Mouse (Mus musculus) cerebellum, adult 2 months (tissue): ENCODE measurements around the gene Nuak1. TPM values are rescaled to one million over a fixed set of nuclear protein-coding genes. Genes with fewer than 3 reads are reported as not detected.

ENCODE experiments used
- DNase-seq, 2 experiments: peaks; one replicate each; pipeline ENCODE4 v3.0.0; 2021
- H3K27ac ChIP-seq: fragments of 200-500 bp; 2 replicates; pipeline ENCODE4 v1.5.1; 2012; ENCODE audit warnings: low read length, control low read depth, inconsistent platforms; ENCODE audit not compliant: insufficient read depth
- H3K27me3 ChIP-seq: fragments of 200-500 bp; 2 replicates; pipeline ENCODE4 v1.6.1; 2012; ENCODE audit warnings: inconsistent platforms, mild to moderate bottlenecking, low read length, moderate library complexity; ENCODE audit not compliant: control insufficient read depth, insufficient read depth
- H3K4me1 ChIP-seq: fragments of 200-500 bp; 2 replicates; pipeline ENCODE4 v1.6.1; 2011; ENCODE audit warnings: low read length; ENCODE audit not compliant: control insufficient read depth, insufficient read depth
- H3K4me3 ChIP-seq: fragments of 200-500 bp; replicated peaks from 2 replicates; pipeline ENCODE3; 2011; ENCODE audit warnings: mild to moderate bottlenecking, low read depth, low read length, control low read depth; ENCODE audit not compliant: insufficient read depth
- CTCF ChIP-seq: fragments of 200-500 bp; IDR thresholded peaks from 2 replicates; pipeline ENCODE4 v1.5.1; 2011; ENCODE audit warnings: low read depth, mild to moderate bottlenecking, control low read depth, low read length, moderate library complexity, borderline replicate concordance; ENCODE audit not compliant: insufficient read depth
- POLR2A ChIP-seq: fragments of 200-500 bp; IDR thresholded peaks from 2 replicates; pipeline ENCODE4 v1.6.1; 2011; ENCODE audit warnings: low read length, control low read depth, borderline replicate concordance; ENCODE audit not compliant: insufficient read depth
- WGBS: fragments of 180-500 bp; shearing (Covaris S2); methylation state at CpG from one replicate; pipeline ENCODE4 v1.1.7; 2018; 5-methylcytosine and 5-hydroxymethylcytosine counted together
- polyA plus RNA-seq: library from polyadenylated mRNA; depleted of rRNA; stranded (reverse); fragments of >200 nt; gene quantifications from 2 replicates; pipeline ENCODE4 v1.2.3, GENCODE M21; 2012

Nuak1 gene
- polyA plus RNA-seq, 1 experiment, result 39.8 TPM

DNA sequence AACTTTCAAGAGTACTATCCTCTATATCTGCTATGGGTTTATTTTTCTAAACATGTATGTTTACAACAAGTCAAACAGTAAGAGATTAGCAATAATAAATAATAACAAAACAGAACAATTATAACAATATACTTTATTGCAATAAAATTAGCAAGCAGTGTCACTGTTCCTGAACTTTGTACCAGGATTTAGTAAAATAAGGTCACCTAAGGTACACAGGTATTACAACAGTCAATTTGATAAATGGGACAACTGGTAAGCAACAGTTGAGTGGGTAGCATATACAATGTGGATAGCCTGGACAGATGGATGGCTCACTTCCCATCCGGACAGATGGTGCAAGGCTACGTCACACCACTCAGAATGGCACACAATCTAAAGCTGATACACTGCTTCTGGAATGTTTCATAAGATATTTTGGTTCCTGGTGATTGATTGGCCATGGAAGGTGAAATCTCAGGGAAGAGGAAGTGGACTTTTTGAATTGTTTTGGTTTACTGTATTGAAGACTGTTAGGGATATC is 59.1 kb downstream of the Nuak1 start:
- Histone ChIP-seq H3K27ac (peak overlapping the region; percentile 91), H3K27me3 (no peaks in the 10 kb centered on the region), H3K4me1 (peaks cover 36% of the 10 kb centered on the region), H3K4me3 (no peak overlapping the region)
- peak; percentile 92 to 95 for DNase-seq
- no peak for TF ChIP-seq POLR2A
- no peak for TF ChIP-seq CTCF
- WGBS, result 14% methylated on average over 2 of the region's 2 CpGs

DNA sequence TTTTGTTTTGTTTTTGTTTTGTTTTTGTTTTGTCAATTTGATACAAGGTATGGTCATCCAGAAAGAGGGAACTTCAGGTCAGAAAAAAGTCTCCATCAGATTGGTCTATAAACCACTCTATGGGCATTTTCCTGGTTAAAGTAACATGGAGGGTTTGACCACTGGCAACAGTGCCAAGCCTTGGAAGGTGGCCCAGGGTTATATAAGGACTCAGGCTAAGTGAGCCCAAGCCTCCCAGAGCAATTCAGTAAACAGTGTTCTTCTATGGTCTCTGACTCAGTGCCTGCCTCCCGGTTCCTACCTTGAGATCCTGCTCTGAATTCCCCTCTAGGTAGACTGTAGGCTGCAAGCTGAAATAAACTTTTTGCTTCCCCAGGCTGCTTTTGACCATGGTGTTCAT is 61.0 kb downstream of the Nuak1 start:
- H3K4me3 ChIP-seq, result no peak overlapping the region
- H3K27ac ChIP-seq, result no peak overlapping the region
- peak; percentile 69 to 76 for DNase-seq
- no peak for TF ChIP-seq POLR2A
- no peak for TF ChIP-seq CTCF
- no peaks in the 10 kb centered on the region for H3K27me3 ChIP-seq
- H3K4me1 ChIP-seq, result peaks cover 37% of the 10 kb centered on the region
- 58% methylated on average over 1 of the region's 1 CpGs for WGBS

DNA sequence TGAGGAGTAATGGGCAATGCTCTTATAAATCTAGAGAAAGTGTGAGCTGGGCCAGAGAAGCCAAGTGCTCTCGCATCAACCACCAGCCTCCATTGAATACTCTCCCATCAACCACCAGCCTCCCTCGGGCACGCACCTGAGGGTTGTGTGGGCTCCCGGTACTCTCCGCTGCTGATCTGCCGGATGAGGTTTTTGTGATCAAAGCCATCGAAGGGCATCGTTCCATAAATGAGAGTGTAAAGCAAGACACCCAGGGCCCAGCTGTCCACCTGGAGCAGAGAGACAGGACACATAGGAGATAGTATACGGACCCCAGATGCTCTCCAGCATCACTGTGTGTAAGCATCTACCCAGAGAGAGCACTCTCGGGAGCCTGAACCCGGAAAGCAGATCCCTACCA is 62.4 kb downstream of the Nuak1 start:
- WGBS, result 83% methylated on average over 11 of the region's 11 CpGs

DNA sequence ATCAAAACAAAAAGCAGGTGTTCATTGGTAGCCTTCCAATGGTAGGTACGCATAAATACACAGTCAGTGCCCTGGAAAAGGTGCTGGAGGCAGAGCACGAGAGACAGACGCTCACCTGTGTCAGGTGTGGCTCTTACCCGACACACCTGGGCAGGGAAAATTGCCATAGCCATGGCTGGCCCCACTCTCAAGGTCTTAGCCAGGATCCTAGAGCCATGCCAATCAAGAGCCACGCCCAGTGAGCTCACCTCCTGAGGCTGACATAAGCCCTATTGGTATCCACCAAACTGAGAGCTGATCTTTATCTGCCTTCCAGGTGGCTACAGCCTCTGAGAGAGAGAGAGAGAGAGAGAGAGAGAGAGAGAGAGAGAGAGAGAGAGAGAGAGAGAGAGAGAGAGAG is 64.1 kb downstream of the Nuak1 start:
- 71% methylated on average over 5 of the region's 5 CpGs for WGBS
- H3K4me1 ChIP-seq, result peaks cover 45% of the 10 kb centered on the region
- H3K4me3 ChIP-seq, result no peak overlapping the region
- TF ChIP-seq POLR2A (no peak), CTCF (no peak)
- H3K27me3 ChIP-seq, result no peaks in the 10 kb centered on the region
- H3K27ac ChIP-seq, result no peak overlapping the region
- peak in 1 of 2 experiments; percentile 20 for DNase-seq

More for the DNA sequence above, 62.4 kb downstream of the Nuak1 start:
- Histone ChIP-seq H3K27me3 (no peaks in the 10 kb centered on the region), H3K4me1 (peaks cover 44% of the 10 kb centered on the region), H3K27ac (no peak overlapping the region), H3K4me3 (no peak overlapping the region)
- no peak for TF ChIP-seq POLR2A
- no peak for TF ChIP-seq CTCF
- DNase-seq, result peak in 1 of 2 experiments; percentile 15

DNA sequence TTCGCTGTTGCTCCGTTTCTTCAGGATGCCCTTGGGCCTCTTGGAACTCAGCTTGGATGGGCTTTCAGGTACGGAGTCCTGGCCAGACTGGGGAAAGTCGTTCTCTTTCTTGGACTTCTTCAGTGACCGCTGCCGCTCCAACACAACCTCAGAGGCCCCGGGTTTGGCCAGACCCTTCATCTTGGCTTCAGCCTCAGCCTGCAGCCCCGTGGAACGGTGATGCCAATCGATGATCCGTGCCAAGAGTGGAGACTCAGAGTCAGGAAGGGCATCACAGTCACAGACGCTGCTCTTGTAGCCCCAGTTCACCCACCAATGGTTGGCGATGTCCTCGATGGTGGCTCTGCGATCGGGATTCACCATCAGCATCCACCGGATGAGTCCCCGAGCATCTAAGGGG is 65.4 kb downstream of the Nuak1 start:
- Histone ChIP-seq H3K4me1 (peaks cover 47% of the 10 kb centered on the region), H3K27me3 (no peaks in the 10 kb centered on the region), H3K27ac (no peak overlapping the region), H3K4me3 (no peak overlapping the region)
- DNase-seq, result peak in 1 of 2 experiments; percentile 42
- WGBS, result 49% methylated on average over 18 of the region's 18 CpGs
- TF ChIP-seq POLR2A (no peak), CTCF (no peak)

DNA sequence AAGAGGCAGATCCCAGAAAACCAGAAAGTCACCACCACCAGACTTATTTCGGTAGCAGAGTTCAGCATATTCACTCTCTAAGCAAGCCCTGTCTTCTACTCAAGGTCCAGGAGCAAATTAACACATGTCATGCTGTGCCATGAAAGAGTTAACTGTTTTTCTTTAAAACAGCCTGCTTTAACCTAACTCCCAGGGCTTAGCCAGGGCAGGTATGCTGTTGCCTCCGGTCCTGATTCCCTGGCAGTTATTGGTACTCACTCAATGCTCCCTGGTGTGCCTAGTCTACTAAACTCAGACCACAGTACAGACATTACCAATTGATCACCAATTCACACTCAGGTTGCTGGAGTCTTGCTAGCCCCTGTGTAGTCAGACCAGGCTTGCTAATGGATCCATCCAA is 66.9 kb downstream of the Nuak1 start:
- DNase-seq, result peak in 1 of 2 experiments; percentile 21
- 64% methylated on average over 2 of the region's 2 CpGs for WGBS
- Histone ChIP-seq H3K27ac (no peak overlapping the region), H3K4me3 (no peak overlapping the region), H3K4me1 (peaks cover 48% of the 10 kb centered on the region), H3K27me3 (no peaks in the 10 kb centered on the region)
- TF ChIP-seq POLR2A, result no peak
- TF ChIP-seq CTCF, result no peak

DNA sequence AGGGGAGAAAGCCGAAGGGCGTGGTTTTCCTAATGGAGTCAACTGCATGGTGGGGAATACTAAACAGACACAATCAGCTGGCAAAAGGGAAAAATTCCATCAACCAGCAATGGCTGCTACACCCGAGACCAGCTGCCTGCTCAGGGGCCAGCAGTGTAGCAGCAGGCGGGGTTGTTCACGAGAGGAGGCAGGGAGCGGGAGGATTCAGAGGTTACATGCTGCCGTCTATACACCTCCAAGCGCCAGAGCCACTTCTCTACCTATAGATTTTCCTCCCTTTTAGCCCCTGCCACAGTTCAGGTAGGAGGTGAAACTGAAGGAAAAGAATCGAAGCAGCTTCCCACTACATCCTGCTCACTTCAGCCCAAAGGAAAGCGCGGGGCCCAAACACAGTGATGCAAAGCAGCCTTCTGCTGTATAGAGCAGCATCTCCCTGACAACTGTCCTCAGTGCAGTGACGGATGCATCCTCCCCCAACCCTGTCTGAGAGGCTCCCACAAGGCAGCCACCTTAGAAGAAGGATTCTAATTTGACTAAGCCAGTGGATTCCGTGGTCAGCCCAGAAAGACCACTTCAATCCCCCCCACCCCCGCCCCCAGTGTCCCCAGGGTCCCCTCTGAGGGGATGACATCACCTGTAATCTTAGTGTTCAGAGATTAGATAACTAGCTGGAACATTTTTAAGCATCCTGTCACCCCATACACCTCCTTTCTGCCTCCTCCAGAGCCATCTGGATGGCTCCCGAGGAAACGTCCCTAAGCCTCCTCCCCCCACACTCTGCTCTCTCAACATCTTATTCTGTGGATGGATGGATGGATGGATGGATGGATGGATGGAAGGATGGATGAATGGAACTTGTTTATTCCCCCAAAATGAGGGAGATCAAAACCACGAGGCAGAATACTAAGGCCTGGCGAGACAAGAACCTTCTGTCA is 68.0 kb downstream of the Nuak1 start:
- Histone ChIP-seq H3K27ac (peak overlapping the region; percentile 74), H3K27me3 (no peaks in the 10 kb centered on the region), H3K4me1 (peaks cover 48% of the 10 kb centered on the region), H3K4me3 (no peak overlapping the region)
- 28% methylated on average over 18 of the region's 18 CpGs for WGBS
- DNase-seq, result peak in 1 of 2 experiments; percentile 44
- TF ChIP-seq POLR2A (no peak), CTCF (no peak)

DNA sequence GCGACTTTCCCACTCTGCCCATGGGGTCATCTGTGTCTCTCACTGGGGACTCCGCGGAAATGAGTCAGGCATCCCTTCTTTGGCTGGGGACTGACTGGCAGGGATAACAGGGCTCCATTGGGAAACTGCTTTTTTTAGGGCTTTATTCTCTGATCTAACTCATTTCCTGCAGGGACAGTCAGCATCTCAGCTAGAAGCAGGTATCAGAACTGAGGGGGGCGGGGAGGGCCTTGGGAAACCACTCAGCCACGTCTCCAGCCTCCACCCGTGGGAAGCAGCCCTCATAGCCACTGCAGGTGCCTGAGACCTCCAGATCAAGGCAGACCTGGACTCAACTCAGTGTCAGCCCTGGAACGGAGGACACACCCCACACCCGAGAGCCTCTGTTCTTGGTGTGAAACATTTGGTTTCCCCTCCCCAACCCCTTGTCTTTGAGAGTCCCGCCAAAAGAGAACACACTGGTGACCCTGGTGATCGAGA is 68.7 kb downstream of the Nuak1 start:
- WGBS, result 5% methylated on average over 10 of the region's 10 CpGs
- Histone ChIP-seq H3K27me3 (no peaks in the 10 kb centered on the region), H3K4me3 (no peak overlapping the region), H3K4me1 (peaks cover 48% of the 10 kb centered on the region), H3K27ac (peak overlapping the region; percentile 74)
- TF ChIP-seq CTCF (no peak), POLR2A (no peak)
- DNase-seq, result peak; percentile 83 to 94
